Mouse (Mus musculus): Measurements from ENCODE around the gene Strn4. TPM values are rescaled to one million over a fixed set of nuclear protein-coding genes. Genes with fewer than 3 reads are reported as not detected.

The Strn4 gene
- polyA plus RNA-seq, 1 experiment from 2014 or later, result 205 TPM

DNA sequence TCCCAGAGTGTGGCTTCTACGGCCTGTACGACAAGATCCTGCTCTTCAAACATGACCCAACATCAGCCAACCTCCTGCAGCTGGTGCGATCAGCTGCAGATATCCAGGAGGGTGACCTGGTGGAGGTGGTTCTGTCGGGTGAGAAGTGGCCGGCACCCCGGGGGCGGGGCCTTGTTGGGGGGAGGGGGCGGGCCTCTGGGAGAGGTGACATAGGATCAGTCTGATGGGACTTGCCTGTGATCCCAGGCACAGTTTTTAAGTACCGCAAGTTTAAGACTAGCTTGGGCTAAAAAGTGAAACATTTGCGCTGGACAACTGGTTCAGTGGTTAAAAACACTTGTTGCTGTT lies 30.1 kb downstream of the Strn4 start:
- Histone ChIP-seq H3K9ac (no peak overlapping the region), H3K9me3 (no peaks in the 10 kb centered on the region), H3K4me3 (no peak overlapping the region), H3K27ac (no peak overlapping the region), H3K4me1 (peaks cover 27% of the 10 kb centered on the region), H3K27me3 (replicated peaks) (no peaks in the 10 kb centered on the region), H3K4me2 (peak overlapping the region; percentile 94; the same call in 1 of the 2 replicates), H3K36me3 (replicated peaks) (peaks cover 5% of the 10 kb centered on the region; the same call in 1 of the 2 replicates)
- WGBS, result 36% methylated on average over 10 of the region's 10 CpGs
- no peak for ATAC-seq (replicated peaks)

DNA sequence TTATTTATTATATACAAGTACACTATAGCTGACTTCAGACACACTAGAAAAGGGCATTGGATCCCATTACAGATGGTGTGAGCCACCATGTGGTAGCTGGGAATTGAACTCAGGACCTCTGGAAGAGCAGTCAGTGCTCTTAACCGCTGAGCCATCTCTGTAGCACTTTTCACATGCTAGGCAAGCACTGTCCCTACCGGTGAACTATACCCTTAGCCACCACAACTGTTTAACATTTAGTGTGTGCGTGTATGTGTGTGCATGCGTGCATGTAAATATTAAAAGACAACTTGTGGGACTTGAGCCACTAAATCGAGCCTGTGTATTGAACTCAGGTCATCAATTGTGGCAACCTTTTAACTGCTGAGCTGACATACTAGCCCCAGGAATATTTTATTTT lies 31.1 kb downstream of the Strn4 start:
- 92% methylated on average over 5 of the region's 5 CpGs for WGBS
- Histone ChIP-seq H3K4me1 (peaks cover 27% of the 10 kb centered on the region), H3K9ac (no peak overlapping the region), H3K4me3 (no peak overlapping the region), H3K27me3 (replicated peaks) (no peaks in the 10 kb centered on the region), H3K9me3 (no peaks in the 10 kb centered on the region), H3K27ac (no peak overlapping the region), H3K4me2 (no peak overlapping the region), H3K36me3 (replicated peaks) (no peaks in the 10 kb centered on the region; the same call in 1 of the 2 replicates)
- ATAC-seq (replicated peaks), result no peak

DNA sequence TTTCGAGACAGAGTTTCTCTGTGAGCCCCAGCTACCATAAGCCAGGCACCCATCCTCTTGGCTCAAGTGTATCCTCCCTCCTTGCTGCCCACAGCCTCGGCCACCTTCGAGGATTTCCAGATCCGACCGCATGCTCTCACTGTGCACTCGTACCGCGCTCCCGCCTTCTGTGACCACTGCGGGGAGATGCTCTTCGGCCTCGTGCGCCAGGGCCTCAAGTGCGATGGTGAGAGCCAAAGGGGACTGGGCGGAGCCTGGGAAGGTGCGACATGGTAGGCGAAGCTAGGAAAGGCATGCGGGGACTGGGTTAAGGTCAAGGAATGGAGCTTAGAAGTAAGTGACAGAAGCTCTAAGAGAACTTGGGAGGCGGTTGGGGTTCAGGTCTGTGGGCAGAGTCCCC lies 31.8 kb downstream of the Strn4 start:
- H3K4me3 ChIP-seq, result no peak overlapping the region
- H3K4me2 ChIP-seq, result no peak overlapping the region
- ATAC-seq (replicated peaks), result no peak
- no peaks in the 10 kb centered on the region for H3K9me3 ChIP-seq
- no peak overlapping the region for H3K27ac ChIP-seq
- no peaks in the 10 kb centered on the region; the same call in 1 of the 2 replicates for H3K36me3 ChIP-seq (replicated peaks)
- no peak overlapping the region for H3K9ac ChIP-seq
- 88% methylated on average over 19 of the region's 19 CpGs for WGBS
- H3K27me3 ChIP-seq (replicated peaks), result no peaks in the 10 kb centered on the region
- H3K4me1 ChIP-seq, result peaks cover 24% of the 10 kb centered on the region

DNA sequence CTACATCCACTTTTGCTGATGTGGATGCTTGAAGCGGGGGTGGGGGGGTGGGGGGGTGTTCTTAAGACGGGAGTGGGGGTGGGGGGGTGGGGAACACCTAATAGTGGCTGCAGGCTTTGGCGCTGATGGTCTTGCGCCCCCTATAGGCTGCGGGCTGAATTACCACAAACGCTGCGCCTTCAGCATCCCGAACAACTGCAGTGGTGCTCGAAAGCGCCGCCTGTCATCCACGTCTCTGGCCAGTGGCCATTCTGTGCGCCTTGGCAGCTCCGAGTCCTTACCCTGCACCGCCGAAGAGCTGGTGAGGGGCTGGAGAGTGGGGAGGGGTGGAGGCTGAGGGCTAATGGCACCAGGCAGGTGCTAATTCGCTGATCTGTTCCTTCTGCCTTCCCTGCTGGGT lies 32.9 kb downstream of the Strn4 start:
- H3K9ac ChIP-seq, result no peak overlapping the region
- H3K36me3 ChIP-seq (replicated peaks), result no peaks in the 10 kb centered on the region; the same call in 1 of the 2 replicates
- H3K27ac ChIP-seq, result no peak overlapping the region
- WGBS, result 27% methylated on average over 17 of the region's 17 CpGs
- no peak for ATAC-seq (replicated peaks)
- no peaks in the 10 kb centered on the region for H3K27me3 ChIP-seq (replicated peaks)
- H3K9me3 ChIP-seq, result no peaks in the 10 kb centered on the region
- H3K4me3 ChIP-seq, result no peak overlapping the region
- no peak overlapping the region for H3K4me2 ChIP-seq
- H3K4me1 ChIP-seq, result peaks cover 18% of the 10 kb centered on the region

DNA sequence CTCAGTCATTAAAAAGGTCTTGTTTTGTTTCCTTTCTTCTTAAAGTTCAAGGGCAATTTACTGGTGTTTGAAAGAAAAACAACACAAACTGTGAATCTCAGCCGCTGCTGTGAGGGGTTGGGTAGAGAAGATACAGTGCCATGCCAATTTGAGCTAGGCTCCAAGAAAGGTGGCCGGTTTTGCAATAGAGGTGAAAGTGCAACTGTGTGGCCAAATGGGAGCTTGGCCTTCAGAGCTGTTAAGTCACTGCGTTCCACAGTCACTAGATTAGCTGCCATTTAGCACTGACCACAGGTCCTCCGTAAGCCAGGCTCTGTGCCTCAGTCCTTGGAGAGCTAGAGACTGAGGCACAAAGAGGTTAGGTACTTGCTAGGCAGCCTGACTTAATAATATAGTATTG lies 35.9 kb downstream of the Strn4 start:
- Histone ChIP-seq H3K4me3 (no peak overlapping the region), H3K4me1 (no peaks in the 10 kb centered on the region), H3K9me3 (no peaks in the 10 kb centered on the region), H3K27ac (no peak overlapping the region), H3K4me2 (no peak overlapping the region), H3K9ac (no peak overlapping the region), H3K27me3 (replicated peaks) (no peaks in the 10 kb centered on the region), H3K36me3 (replicated peaks) (peaks cover 9% of the 10 kb centered on the region)
- WGBS, result 97% methylated on average over 4 of the region's 4 CpGs
- no peak for ATAC-seq (replicated peaks)

DNA sequence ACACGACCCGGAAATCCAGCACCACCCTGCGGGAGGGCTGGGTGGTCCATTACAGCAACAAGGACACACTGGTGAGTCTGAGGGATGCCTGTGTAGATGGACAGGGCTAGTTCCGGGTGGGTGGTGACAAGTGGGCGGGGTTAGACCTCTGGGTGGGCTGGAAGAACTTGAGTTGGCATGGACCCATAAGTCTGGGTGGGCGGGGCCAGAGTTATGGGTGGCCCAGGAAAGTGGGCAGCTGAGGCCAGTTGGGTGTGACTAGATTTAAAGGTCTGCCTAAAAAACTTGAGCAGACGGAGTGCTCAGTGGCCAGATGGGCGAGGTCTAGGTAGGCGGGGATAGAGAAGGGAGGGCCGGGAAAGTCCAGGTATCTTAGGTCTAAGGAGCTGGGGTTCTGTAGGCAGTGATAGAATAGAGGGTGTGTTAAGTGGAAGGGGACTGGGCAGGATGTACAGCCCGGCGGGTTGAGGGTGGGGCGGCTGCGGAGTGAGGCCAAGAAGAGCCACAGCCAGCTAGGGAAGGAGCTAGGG lies 37.7 kb downstream of the Strn4 start:
- Histone ChIP-seq H3K9me3 (no peaks in the 10 kb centered on the region), H3K4me3 (no peak overlapping the region), H3K27me3 (replicated peaks) (no peaks in the 10 kb centered on the region), H3K36me3 (replicated peaks) (peaks cover 18% of the 10 kb centered on the region), H3K9ac (no peak overlapping the region), H3K4me1 (no peaks in the 10 kb centered on the region), H3K4me2 (no peak overlapping the region), H3K27ac (no peak overlapping the region)
- no peak for ATAC-seq (replicated peaks)
- 89% methylated on average over 14 of the region's 14 CpGs for WGBS

DNA sequence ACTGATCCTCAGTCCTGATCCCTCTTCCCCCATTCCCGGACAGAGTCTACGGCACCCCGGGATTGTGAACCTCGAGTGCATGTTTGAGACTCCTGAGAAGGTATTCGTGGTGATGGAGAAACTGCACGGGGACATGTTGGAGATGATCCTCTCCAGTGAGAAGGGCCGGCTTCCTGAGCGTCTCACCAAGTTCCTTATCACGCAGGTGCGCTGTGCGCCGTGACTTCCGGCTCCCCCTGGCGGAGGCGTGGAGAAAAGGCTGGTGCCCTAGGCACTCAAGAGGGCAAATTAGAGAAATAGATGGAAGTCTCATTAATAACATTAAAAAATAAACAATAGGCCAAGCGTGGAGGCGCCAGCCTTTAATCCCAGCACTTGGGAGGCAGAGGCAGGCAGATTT lies 42.6 kb downstream of the Strn4 start:
- 0 out of 2 replicates have a peak, but pooled peaks have one; percentile 21 for ATAC-seq (replicated peaks)
- Histone ChIP-seq H3K9me3 (no peaks in the 10 kb centered on the region), H3K4me2 (no peak overlapping the region), H3K27ac (no peak overlapping the region), H3K36me3 (replicated peaks) (peaks cover 18% of the 10 kb centered on the region), H3K27me3 (replicated peaks) (no peaks in the 10 kb centered on the region), H3K9ac (no peak overlapping the region), H3K4me3 (no peak overlapping the region), H3K4me1 (no peaks in the 10 kb centered on the region)
- WGBS, result 21% methylated on average over 17 of the region's 17 CpGs

DNA sequence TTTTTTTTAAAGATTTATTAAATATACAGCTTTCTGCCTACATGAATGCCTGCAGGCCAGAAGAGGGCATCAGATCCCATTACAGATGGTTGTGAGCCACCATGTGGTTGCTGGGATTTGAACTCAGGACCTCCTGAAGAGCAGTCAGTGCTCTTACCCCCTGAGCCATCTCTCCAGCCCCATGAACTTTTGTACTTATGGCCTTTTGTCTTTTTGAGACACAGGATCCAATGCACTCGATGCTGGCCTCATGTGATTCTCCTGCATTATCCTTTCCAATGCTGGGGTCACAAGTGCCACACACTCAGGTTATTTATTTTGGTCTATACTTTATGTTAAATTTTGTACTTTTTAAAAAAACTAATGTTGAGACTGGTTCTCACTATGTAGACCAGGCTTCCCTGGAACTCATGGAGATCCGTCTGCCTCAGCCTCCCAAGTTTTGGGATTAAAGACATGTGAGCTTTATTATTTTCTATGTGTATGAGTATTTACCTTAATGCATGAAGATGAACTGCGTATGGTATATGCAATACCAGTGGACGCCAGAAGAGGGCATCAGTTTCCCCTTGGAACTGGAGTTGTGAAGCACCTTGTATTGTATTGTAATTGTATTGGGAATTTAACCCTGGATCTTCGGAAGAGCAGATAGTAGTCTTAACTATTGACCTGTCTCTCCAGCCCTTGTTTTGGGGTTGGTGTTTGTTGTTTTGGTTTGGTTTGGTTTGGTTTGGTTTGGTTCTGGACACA lies 44.4 kb downstream of the Strn4 start:
- Histone ChIP-seq H3K27ac (no peak overlapping the region), H3K4me2 (no peak overlapping the region), H3K9ac (no peak overlapping the region), H3K4me1 (no peaks in the 10 kb centered on the region), H3K9me3 (no peaks in the 10 kb centered on the region), H3K36me3 (replicated peaks) (peaks cover 13% of the 10 kb centered on the region), H3K4me3 (no peak overlapping the region), H3K27me3 (replicated peaks) (no peaks in the 10 kb centered on the region)
- 28% methylated on average over 5 of the region's 5 CpGs for WGBS
- no peak for ATAC-seq (replicated peaks)

DNA sequence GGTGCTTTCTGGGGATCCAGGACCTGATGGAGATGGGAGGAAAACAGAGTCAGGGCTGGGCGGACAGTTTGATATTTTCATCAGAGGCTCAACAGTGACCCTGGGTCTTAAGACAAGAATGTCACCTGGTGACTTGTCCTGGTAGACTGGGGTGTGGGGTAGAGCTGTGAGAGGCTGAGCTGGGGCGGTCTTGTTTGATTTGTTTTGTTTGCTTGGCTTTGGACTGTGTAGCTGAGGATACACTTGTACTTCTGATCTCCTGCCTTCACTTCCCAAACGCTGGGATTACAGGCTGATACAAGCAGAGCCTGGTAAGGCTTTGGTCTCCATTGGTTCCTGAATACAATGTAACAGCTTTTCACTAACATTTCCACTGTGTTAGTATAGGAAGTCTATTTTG lies 51.8 kb downstream of the Strn4 start:
- 92% methylated on average over 3 of the region's 3 CpGs for whole genome bisulfite sequencing
- no peak for ATAC-seq (replicated peaks)
- no peaks in the 10 kb centered on the region for H3K27me3 ChIP-seq (replicated peaks)
- H3K36me3 ChIP-seq (replicated peaks), result no peaks in the 10 kb centered on the region
- H3K4me1 ChIP-seq, result peaks cover 11% of the 10 kb centered on the region
- H3K27ac ChIP-seq, result no peak overlapping the region
- H3K9ac ChIP-seq, result no peak overlapping the region
- no peak overlapping the region for H3K4me2 ChIP-seq
- H3K9me3 ChIP-seq, result no peaks in the 10 kb centered on the region
- no peak overlapping the region for H3K4me3 ChIP-seq

DNA sequence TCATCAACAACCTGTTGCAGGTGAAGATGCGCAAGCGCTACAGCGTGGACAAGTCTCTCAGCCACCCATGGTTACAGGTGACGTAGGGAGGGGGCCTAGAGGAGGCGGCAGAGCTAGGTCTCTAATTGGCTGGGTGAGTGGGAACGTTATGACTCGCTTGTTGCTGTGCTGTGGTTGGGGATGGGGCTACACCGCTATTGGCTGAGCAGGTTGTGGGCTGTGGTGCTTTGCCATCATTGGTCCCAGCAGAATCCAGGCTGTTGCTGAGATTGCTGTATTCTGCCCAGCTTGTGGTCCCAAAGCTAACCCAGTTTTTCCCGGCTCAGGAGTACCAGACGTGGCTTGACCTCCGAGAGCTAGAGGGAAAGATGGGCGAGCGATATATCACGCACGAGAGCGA lies 53.8 kb downstream of the Strn4 start:
- peak; percentile 98 for ATAC-seq (replicated peaks)
- no peaks in the 10 kb centered on the region for H3K9me3 ChIP-seq
- 16% methylated on average over 16 of the region's 16 CpGs for WGBS

DNA sequence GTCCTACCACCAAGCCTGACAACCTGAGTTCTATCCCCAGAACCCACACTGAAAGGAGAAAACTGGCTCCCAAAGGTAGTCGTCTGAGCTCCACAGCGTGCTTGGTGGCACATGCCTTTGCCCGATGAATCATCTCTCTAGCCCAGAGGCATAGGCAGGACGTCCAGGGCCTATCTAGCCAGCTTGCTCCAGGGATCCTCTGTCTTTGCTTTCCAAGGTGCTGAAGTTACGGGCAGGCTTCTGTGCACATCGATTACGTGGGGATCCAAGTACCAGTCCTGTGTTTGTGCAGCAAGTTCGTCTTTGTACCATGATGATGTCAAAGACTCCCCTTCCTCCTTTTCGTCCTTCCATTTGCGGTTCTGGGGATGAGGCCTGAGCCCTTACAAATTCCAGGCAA lies 55.9 kb downstream of the Strn4 start:
- H3K27me3 ChIP-seq (replicated peaks), result no peaks in the 10 kb centered on the region
- H3K9ac ChIP-seq, result no peak overlapping the region
- 85% methylated on average over 10 of the region's 10 CpGs for WGBS
- no peaks in the 10 kb centered on the region for H3K36me3 ChIP-seq (replicated peaks)
- H3K9me3 ChIP-seq, result no peaks in the 10 kb centered on the region
- H3K4me1 ChIP-seq, result peaks cover 28% of the 10 kb centered on the region
- no peak for ATAC-seq (replicated peaks)
- H3K27ac ChIP-seq, result no peak overlapping the region
- no peak overlapping the region for H3K4me2 ChIP-seq
- H3K4me3 ChIP-seq, result no peak overlapping the region

More for the DNA sequence above, 53.8 kb downstream of the Strn4 start:
- Histone ChIP-seq H3K4me1 (peaks cover 16% of the 10 kb centered on the region), H3K27ac (peak overlapping the region; percentile 86), H3K27me3 (replicated peaks) (no peaks in the 10 kb centered on the region), H3K4me3 (peak overlapping the region; percentile 36), H3K4me2 (peak overlapping the region; percentile 55), H3K9ac (peak overlapping the region; percentile 46), H3K36me3 (replicated peaks) (no peaks in the 10 kb centered on the region)

DNA sequence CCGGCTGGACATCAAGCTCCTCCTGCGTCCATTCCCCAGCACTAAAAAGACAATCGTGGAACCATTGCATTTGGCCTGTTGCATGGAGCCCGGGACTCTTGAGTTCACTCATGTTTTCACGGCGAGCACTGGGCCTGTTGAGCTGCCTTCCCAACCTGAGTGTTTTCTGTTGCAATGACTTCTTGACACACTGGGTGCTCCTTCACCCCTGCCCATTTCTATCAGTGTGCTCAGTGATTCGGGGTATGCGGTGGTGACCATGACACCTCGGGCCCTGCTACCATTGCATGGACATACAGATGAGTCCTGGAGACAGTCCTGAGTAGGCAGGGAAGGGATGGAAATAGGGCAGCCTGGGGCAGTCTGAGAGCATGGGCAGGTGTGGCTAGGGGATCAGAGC lies 56.8 kb downstream of the Strn4 start:
- no peak for ATAC-seq (replicated peaks)
- Histone ChIP-seq H3K36me3 (replicated peaks) (no peaks in the 10 kb centered on the region), H3K4me1 (peaks cover 35% of the 10 kb centered on the region), H3K27me3 (replicated peaks) (no peaks in the 10 kb centered on the region), H3K9ac (no peak overlapping the region), H3K27ac (no peak overlapping the region), H3K9me3 (no peaks in the 10 kb centered on the region), H3K4me3 (no peak overlapping the region), H3K4me2 (no peak overlapping the region)
- WGBS, result 92% methylated on average over 9 of the region's 9 CpGs

DNA sequence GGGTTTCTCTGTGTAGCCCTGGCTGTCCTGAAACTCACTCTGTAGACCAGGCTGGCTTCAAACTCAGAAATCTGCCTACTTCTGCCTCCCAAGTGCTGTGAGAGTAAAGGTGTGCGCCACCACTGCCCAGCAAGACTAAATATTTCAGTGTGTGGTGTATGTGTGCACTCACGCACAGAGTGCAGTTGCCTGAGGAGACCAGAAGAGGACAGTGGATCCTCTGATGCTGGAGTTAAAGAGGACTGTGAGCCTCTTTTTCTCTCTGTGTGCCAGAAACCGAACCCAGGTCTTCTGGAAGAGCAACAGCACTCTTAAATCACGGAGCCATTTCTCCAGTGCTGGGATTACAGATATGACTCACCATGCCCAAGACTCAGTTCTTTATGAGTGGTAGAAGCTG lies 57.7 kb downstream of the Strn4 start:
- Histone ChIP-seq H3K9ac (no peak overlapping the region), H3K4me2 (no peak overlapping the region), H3K27me3 (replicated peaks) (no peaks in the 10 kb centered on the region), H3K4me3 (no peak overlapping the region), H3K9me3 (no peaks in the 10 kb centered on the region), H3K4me1 (peaks cover 35% of the 10 kb centered on the region), H3K27ac (no peak overlapping the region), H3K36me3 (replicated peaks) (no peaks in the 10 kb centered on the region)
- WGBS, result 91% methylated on average over 4 of the region's 4 CpGs
- ATAC-seq (replicated peaks), result no peak

Measured in midbrain, embryonic 15.5 days (tissue).